Comparison of ENCODE assay signal across 14 mouse cellular contexts in genomic region chr12:4872273-4872672, GRCm38 (mm10). TPM values are rescaled to one million over a fixed set of nuclear protein-coding genes. Genes with fewer than 3 reads are reported as not detected.
DNase-seq lines count a peak whose midpoint lies in the region; ATAC-seq and TF ChIP-seq lines count a peak whose summit lies in the region.
"Had no signal": no experiment of that assay in that cellular context is flagged by ENCODE, and none has a peak within 500 bp of the region (broad histone marks: within the 10 kb centered on the region; RNA-seq: fewer than 3 reads in every experiment).

No protein-coding gene starts in this region.

- intact Hi-C loops in heart, adult 2 months (cut with DNase I), result no loop called here

- H3K27ac ChIP-seq in heart, embryonic 12.5 days (ENCODE audit: poor library complexity, severe bottlenecking), result no peak overlapping the region
- H3K27ac ChIP-seq in heart, adult 2 months, result no peak overlapping the region
- no peak overlapping the region for H3K27ac ChIP-seq in layer of hippocampus, adult 2 months
- H3K27ac ChIP-seq: hindbrain, embryonic 10.5 days; stomach, embryonic 15.5 days had no signal

- H3K27me3 ChIP-seq in heart, embryonic 12.5 days (replicated peaks), result no peaks in the 10 kb centered on the region
- no peaks in the 10 kb centered on the region for H3K27me3 ChIP-seq in heart, adult 2 months (ENCODE audit: control insufficient read depth, insufficient read depth, low read length)
- H3K27me3 ChIP-seq in splenic B cell, adult 2 months (ENCODE audit: control insufficient read depth, insufficient read depth, low read length, poor library complexity, severe bottlenecking), result no peaks in the 10 kb centered on the region
- H3K27me3 ChIP-seq: stomach, embryonic 15.5 days had no signal

- H3K4me2 ChIP-seq in heart, embryonic 12.5 days, result peak overlapping the region; percentile 33
- H3K4me2 ChIP-seq: stomach, embryonic 15.5 days had no signal

- DNase-seq in heart, adult 2 months, result no peak
- peak; percentile 40 to 45 for DNase-seq in spleen, postnatal 10 days (ENCODE audit: low spot score in 2 of 2)
- no peak for DNase-seq in spleen, postnatal 36 days (ENCODE audit: low spot score in 2 of 2)
- DNase-seq in splenic B cell, adult 2 months (ENCODE audit: low read depth, low spot score), result peak; percentile 16
- no peak for DNase-seq in ovary, postnatal 36 days (ENCODE audit: low spot score)
- no peak for DNase-seq in layer of hippocampus, adult 2 months (ENCODE audit: low spot score in 2 of 2)
- DNase-seq: adrenal gland, postnatal 10 days; cerebellum, adult 9-10 months; lung, adult 2 months had no signal

- WGBS in heart, embryonic 12.5 days, result 39% methylated on average over 4 of the region's 4 CpGs
- WGBS in heart, adult 2 months, result 60% methylated on average over 4 of the region's 4 CpGs

- peaks cover 34% of the 10 kb centered on the region for H3K4me1 ChIP-seq in heart, embryonic 12.5 days (replicated peaks)
- peaks cover 3% of the 10 kb centered on the region for H3K4me1 ChIP-seq in heart, adult 2 months (ENCODE audit: control insufficient read depth, insufficient read depth, low read length)

- TF ChIP-seq POLR2A in heart, adult 2 months (IDR thresholded peaks at IDR 0.05; ENCODE audit: insufficient read depth, low read depth, low read length), result no peak

- no peaks in the 10 kb centered on the region for H3K36me3 ChIP-seq in heart, embryonic 12.5 days
- no peaks in the 10 kb centered on the region for H3K36me3 ChIP-seq in heart, adult 2 months (ENCODE audit: control insufficient read depth, insufficient read depth, low read length)
- H3K36me3 ChIP-seq in splenic B cell, adult 2 months (ENCODE audit: control insufficient read depth, insufficient read depth, low read length, poor library complexity, severe bottlenecking), result no peaks in the 10 kb centered on the region
- H3K36me3 ChIP-seq: hindbrain, embryonic 10.5 days; stomach, embryonic 15.5 days had no signal

- H3K9me3 ChIP-seq in heart, embryonic 12.5 days (replicated peaks), result no peaks in the 10 kb centered on the region
- H3K9me3 ChIP-seq: hindbrain, embryonic 10.5 days; stomach, embryonic 15.5 days had no signal

- no peak overlapping the region for H3K9ac ChIP-seq in heart, embryonic 12.5 days
- no peak overlapping the region for H3K9ac ChIP-seq in heart, adult 2 months (ENCODE audit: low read depth, low read length)
- H3K9ac ChIP-seq: stomach, embryonic 15.5 days had no signal

- H3K4me3 ChIP-seq in heart, embryonic 12.5 days, result no peak overlapping the region
- H3K4me3 ChIP-seq in heart, adult 2 months, result no peak overlapping the region
- no peak overlapping the region for H3K4me3 ChIP-seq in layer of hippocampus, adult 2 months
- H3K4me3 ChIP-seq: hindbrain, embryonic 10.5 days; stomach, embryonic 15.5 days had no signal

- ATAC-seq in heart, embryonic 12.5 days (ENCODE audit: insufficient number of reproducible peaks, low FRiP score), result no peak
- ATAC-seq in erythroid progenitor cell, adult 5-6 weeks (replicated peaks; ENCODE audit: low FRiP score, poor library complexity, severe bottlenecking), result peak; percentile 40; the same call in 1 of the 2 replicates
- ATAC-seq: midbrain, embryonic 16.5 days had no signal

- H3K79me2 ChIP-seq in heart, adult 2 months (replicated peaks; ENCODE audit: control insufficient read depth, insufficient read depth, low read length), result no peaks in the 10 kb centered on the region

- TF ChIP-seq EP300 in heart, adult 2 months (IDR thresholded peaks at IDR 0.05; ENCODE audit: insufficient read depth, low read depth, low read length), result no peak

- TF ChIP-seq CTCF in heart, adult 2 months (IDR thresholded peaks at IDR 0.05), result no peak
- no peak; the same call in 1 of the 2 replicates for TF ChIP-seq CTCF in layer of hippocampus, adult 2 months (conservative IDR thresholded peaks at IDR 0.05)

RNA-seq across cellular contexts. Expression of gene Mfsd2b, which starts 1.9 kb away (rescaled TPM):
- polyA plus RNA-seq in heart, embryonic 12.5 days (2016; fragmentation: Nextera tagmentation; extraction: Ambion mirVana), result 7.2 TPM in 2 replicates
- 1 to 10 TPM in 1 of 2 experiments, under 1 TPM in 1; 0.55 to 2.3 TPM for total RNA-seq in heart, adult 2 months (2021)
- 1.7 and 2.0 TPM in 2 replicates for polyA plus RNA-seq in heart, adult 2 months (2012; rRNA removed)
- total RNA-seq in erythroid progenitor cell, adult 5-6 weeks (2015; ENCODE audit: low replicate concordance), result 277 and 292 TPM in 2 replicates
- total RNA-seq in erythroid progenitor cell, adult 5-6 weeks (2017; ENCODE audit: low replicate concordance), result 253 and 262 TPM in 2 replicates
- total RNA-seq in layer of hippocampus, adult 2 months (2021), result under 1 TPM; 0.59 to 1.00 TPM

RNA-seq across cellular contexts. Expression of gene Wdcp, which starts 29.2 kb away (rescaled TPM):
- 14.4 and 14.7 TPM in 2 replicates for polyA plus RNA-seq in heart, embryonic 12.5 days (2016; fragmentation: Nextera tagmentation; extraction: Ambion mirVana)
- total RNA-seq in heart, adult 2 months (2021), result 1 to 10 TPM; 6.2 to 9.1 TPM
- polyA plus RNA-seq in heart, adult 2 months (2012; rRNA removed), result 7.4 and 12.7 TPM in 2 replicates
- total RNA-seq in erythroid progenitor cell, adult 5-6 weeks (2015; ENCODE audit: low replicate concordance), result 2.1 and 16.9 TPM in 2 replicates
- 0.15 and 0.39 TPM in 2 replicates for total RNA-seq in erythroid progenitor cell, adult 5-6 weeks (2017; ENCODE audit: low replicate concordance)
- total RNA-seq in layer of hippocampus, adult 2 months (2021), result 10 to 100 TPM; 12.7 to 14.3 TPM

RNA-seq across cellular contexts. Expression of gene Fkbp1b, which starts 30.9 kb away (rescaled TPM):
- polyA plus RNA-seq in heart, embryonic 12.5 days (2016; fragmentation: Nextera tagmentation; extraction: Ambion mirVana), result 6.9 and 10.7 TPM in 2 replicates
- total RNA-seq in heart, adult 2 months (2021), result 1 to 10 TPM in 1 of 2 experiments, under 1 TPM in 1; 0.50 to 1.1 TPM
- polyA plus RNA-seq in heart, adult 2 months (2012; rRNA removed), result 2.4 and 3.6 TPM in 2 replicates
- not detected in 2 replicates for total RNA-seq in erythroid progenitor cell, adult 5-6 weeks (2015; ENCODE audit: low replicate concordance)
- 0.15 and 0.90 TPM in 2 replicates for total RNA-seq in erythroid progenitor cell, adult 5-6 weeks (2017; ENCODE audit: low replicate concordance)
- 10 to 100 TPM; 48.8 to 56.0 TPM for total RNA-seq in layer of hippocampus, adult 2 months (2021)

RNA-seq across cellular contexts. Expression of gene Ubxn2a, which starts 35.2 kb away (rescaled TPM):
- polyA plus RNA-seq in heart, embryonic 12.5 days (2016; fragmentation: Nextera tagmentation; extraction: Ambion mirVana), result 36.0 and 38.2 TPM in 2 replicates
- total RNA-seq in heart, adult 2 months (2021), result 10 to 100 TPM; 72.1 to 76.0 TPM
- 11.2 and 22.5 TPM in 2 replicates for polyA plus RNA-seq in heart, adult 2 months (2012; rRNA removed)
- total RNA-seq in erythroid progenitor cell, adult 5-6 weeks (2015; ENCODE audit: low replicate concordance), result 31.4 and 36.4 TPM in 2 replicates
- total RNA-seq in erythroid progenitor cell, adult 5-6 weeks (2017; ENCODE audit: low replicate concordance), result 44.9 and 72.6 TPM in 2 replicates
- total RNA-seq in layer of hippocampus, adult 2 months (2021), result 10 to 100 TPM; 43.9 to 46.0 TPM

RNA-seq across cellular contexts. Expression of gene Atad2b, which starts 44.9 kb away (rescaled TPM):
- 13.0 and 13.1 TPM in 2 replicates for polyA plus RNA-seq in heart, embryonic 12.5 days (2016; fragmentation: Nextera tagmentation; extraction: Ambion mirVana)
- 10 to 100 TPM; 13.7 to 14.6 TPM for total RNA-seq in heart, adult 2 months (2021)
- polyA plus RNA-seq in heart, adult 2 months (2012; rRNA removed), result 4.0 and 7.4 TPM in 2 replicates
- total RNA-seq in erythroid progenitor cell, adult 5-6 weeks (2015; ENCODE audit: low replicate concordance), result 72.4 and 96.0 TPM in 2 replicates
- total RNA-seq in erythroid progenitor cell, adult 5-6 weeks (2017; ENCODE audit: low replicate concordance), result 96.5 and 105 TPM in 2 replicates
- 10 to 100 TPM; 33.6 to 38.4 TPM for total RNA-seq in layer of hippocampus, adult 2 months (2021)

Comparison
In these comparisons a context has a peak if more than half of its experiments do, and no peak if none do; other contexts are left out.
1. DNase-seq: peak in spleen, postnatal 10 days (2 of 2) and splenic B cell, adult 2 months (single experiment); none in heart, adult 2 months (0 of 2), spleen, postnatal 36 days (0 of 2), ovary, postnatal 36 days (single experiment) and layer of hippocampus, adult 2 months (0 of 2).
2. RNA of gene Mfsd2b, which starts 1.9 kb away (total RNA-seq): 253 to 292 TPM in erythroid progenitor cell, adult 5-6 weeks; 0.55 to 2.3 TPM in heart, adult 2 months and 0.59 to 1.00 TPM in layer of hippocampus, adult 2 months; every median in the first group is over 10 times any median in the second.
3. RNA of gene Fkbp1b, which starts 30.9 kb away (total RNA-seq): 48.8 to 56.0 TPM in layer of hippocampus, adult 2 months; 0.50 to 1.1 TPM in heart, adult 2 months and 0.15 to 0.90 TPM in erythroid progenitor cell, adult 5-6 weeks; every median in the first group is over 10 times any median in the second.